Mouse (Mus musculus): ENCODE results near the gene Tsen2.
A peak's percentile ranks its signal among the peaks of the same experiment; 100 is the strongest.

Tsen2 gene

DNA sequence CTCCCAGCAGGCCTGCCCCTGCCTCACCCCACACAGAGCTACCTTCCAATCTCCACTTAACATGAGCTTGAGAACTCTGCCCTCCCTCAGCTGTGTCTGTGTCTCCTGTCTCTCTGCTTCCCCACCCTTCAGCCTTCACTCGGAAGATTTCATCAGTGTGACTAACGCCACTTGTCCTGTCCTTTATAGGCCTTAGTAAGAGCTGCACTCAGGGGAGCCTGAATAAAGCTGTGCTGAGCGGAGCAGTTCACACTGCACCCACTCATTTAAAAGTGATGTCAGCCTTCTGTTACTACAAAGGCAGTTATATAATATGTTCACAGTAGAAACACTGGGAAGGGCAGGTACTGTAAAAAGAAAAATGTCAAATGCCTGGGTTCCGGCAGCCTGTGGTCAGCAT lies 63.0 kb downstream of the Tsen2 start:
- no peak for DNase-seq

- peak; percentile 57 for DNase-seq
These were observed 64.7 kb downstream of the Tsen2 start for GRCm38 (mm10) chr6:115609121-115609520.

DNA sequence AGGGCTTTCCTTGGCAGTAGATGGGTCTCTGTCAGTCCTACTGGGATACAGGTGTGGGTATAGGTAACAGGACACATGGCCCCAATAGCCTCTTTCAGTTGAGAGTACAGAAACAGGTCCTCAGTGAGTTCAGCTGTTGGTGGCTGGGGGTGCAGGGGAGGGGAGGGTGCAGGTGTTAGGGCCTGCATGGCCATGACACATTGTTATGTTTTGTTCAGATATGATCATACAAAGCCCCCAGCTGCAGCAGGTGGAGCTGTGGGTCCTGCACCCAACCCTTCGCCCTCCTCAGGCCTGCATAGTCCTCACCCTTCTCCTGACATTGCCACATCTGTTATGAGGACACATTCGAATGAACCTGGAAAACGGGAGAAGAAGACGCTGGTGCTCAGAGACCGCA lies 65.8 kb downstream of the Tsen2 start:
- peak; percentile 31 for DNase-seq

DNA sequence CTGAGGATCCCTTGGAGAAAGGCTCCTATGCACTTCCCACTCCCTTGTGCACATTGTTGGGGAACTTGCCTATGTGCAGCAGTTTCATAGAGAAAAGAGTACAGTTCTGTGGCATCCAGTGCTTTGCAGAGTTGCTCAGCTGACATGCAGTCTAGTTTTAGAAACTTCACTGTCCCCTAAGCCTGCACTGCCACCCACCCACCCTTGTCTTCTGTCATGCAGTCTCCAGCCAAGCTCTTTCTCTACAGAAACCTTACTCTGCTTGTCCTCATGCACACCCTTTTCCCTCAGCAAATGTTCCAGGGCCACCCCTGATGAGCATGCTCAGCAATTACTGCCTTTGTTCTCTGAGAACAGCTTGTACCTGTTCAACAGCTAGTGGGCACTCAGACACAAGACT lies 69.3 kb downstream of the Tsen2 start:
- DNase-seq, result no peak

GRCm38 (mm10) chr6:115615983-115616382 lies 71.5 kb downstream of the Tsen2 start:
- DNase-seq, result no peak

DNA sequence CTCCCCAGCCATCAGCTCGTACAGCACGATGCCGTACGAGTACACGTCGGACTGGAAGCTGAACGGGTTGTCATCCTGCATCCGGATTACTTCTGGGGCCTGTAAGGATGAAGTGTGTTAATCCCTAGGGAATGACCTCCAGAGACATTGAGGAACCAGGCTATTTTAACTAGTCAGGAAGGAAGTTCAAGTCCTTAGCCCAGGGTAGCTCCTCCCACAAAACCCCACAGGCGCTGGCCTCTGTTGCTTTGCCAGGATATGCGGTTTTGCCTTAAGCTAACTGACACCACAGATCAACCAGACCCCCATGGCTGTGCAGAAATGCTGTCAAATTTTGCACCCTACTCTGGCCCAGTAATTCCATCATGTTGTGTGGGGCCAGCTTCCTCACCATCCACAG lies 75.4 kb downstream of the Tsen2 start:
- peak; percentile 59 for DNase-seq

DNA sequence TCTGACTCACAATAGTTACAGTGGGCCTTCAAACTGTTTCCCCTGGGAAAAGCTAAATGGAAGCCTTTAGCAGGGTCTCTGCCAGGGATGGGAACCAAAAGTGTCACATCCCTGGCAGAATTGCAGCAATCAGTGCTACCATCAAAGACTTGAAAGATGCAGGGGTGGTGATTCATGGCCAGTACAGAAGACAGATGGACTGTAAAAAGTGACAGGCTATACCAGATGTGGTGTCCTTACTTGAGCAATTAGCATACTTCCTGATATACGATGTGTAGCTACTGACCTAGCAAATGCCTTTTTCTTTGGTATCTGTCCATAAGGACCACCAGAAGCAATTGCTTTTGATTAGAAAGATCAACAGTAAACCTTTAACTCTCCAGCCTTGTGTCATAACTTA lies 76.5 kb downstream of the Tsen2 start:
- DNase-seq, result no peak

DNA sequence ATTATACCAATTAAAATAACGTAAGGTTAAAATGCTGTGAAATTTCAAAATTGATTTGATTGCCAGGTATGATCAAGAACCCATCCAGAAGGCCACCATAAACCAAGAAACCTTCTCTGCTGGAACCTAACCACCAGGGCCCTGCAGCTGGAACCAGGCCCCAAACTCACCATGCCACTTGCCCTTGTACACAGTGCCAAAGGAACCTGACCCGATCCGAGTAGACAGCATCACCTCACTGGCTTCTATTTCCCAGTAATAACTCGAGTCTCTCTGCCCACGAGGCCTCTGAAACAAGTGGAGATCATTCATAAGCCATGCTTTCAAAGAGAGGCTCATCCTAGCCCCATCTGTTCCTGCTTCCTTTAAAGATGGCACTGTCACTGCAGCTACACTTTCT lies 81.7 kb downstream of the Tsen2 start:
- no peak for DNase-seq

All from thymus, postnatal 25 days (tissue).